ENCODE assay signal across 33 mouse cellular contexts in genomic region chr10:64735692-64736091, GRCm38 (mm10).
"Had no signal": no experiment of that assay in that cellular context is flagged by ENCODE, and none has a peak within 500 bp of the region (broad histone marks: within the 10 kb centered on the region; RNA-seq: fewer than 3 reads in every experiment).

No protein-coding gene starts in this region.

- H3K27me3 ChIP-seq: heart, embryonic 12.5 days; heart, embryonic 13.5 days; heart, embryonic 15.5 days; hindbrain, embryonic 12.5 days; hindbrain, embryonic 13.5 days; hindbrain, embryonic 15.5 days; intestine, embryonic 15.5 days had no signal

- DNase-seq: heart, adult 2 months; heart, postnatal 10 days; heart, postnatal 14 days; heart, postnatal 36 days; heart, postnatal 4 days; kidney, adult 11 months; kidney, adult 18-20 months; kidney, adult 2 months; kidney, postnatal 10 days; kidney, postnatal 14 days; kidney, postnatal 25 days; kidney, postnatal 36 days; kidney, postnatal 4 days; layer of hippocampus, adult 9-11 months; layer of hippocampus, postnatal 36 days had no signal

- H3K4me2 ChIP-seq: heart, embryonic 11.5 days; heart, embryonic 12.5 days; heart, embryonic 13.5 days; heart, embryonic 15.5 days; hindbrain, embryonic 12.5 days; hindbrain, embryonic 13.5 days; hindbrain, embryonic 14.5 days; hindbrain, embryonic 15.5 days; intestine, embryonic 15.5 days had no signal

- H3K36me3 ChIP-seq: heart, embryonic 10.5 days; heart, embryonic 12.5 days; heart, embryonic 13.5 days; heart, embryonic 15.5 days; hindbrain, embryonic 10.5 days; hindbrain, embryonic 12.5 days; hindbrain, embryonic 13.5 days; hindbrain, embryonic 15.5 days; intestine, embryonic 15.5 days had no signal

- H3K27ac ChIP-seq: heart, adult 2 months; heart, embryonic 10.5 days; heart, embryonic 13.5 days; heart, embryonic 15.5 days; hindbrain, embryonic 10.5 days; hindbrain, embryonic 12.5 days; hindbrain, embryonic 13.5 days; hindbrain, embryonic 14.5 days; hindbrain, embryonic 15.5 days; hindbrain, postnatal 0 days; intestine, embryonic 15.5 days; layer of hippocampus, adult 2 months; left cerebral cortex, adult 2 months had no signal

- H3K9me3 ChIP-seq: heart, embryonic 10.5 days; heart, embryonic 12.5 days; heart, embryonic 13.5 days; heart, embryonic 15.5 days; hindbrain, embryonic 10.5 days; hindbrain, embryonic 12.5 days; hindbrain, embryonic 13.5 days; hindbrain, embryonic 15.5 days; intestine, embryonic 15.5 days had no signal

- H3K4me3 ChIP-seq: heart, adult 2 months; heart, embryonic 10.5 days; heart, embryonic 12.5 days; heart, embryonic 13.5 days; heart, embryonic 15.5 days; hindbrain, embryonic 10.5 days; hindbrain, embryonic 12.5 days; hindbrain, embryonic 13.5 days; hindbrain, embryonic 15.5 days; intestine, embryonic 15.5 days; layer of hippocampus, adult 2 months; left cerebral cortex, adult 2 months had no signal

- H3K4me1 ChIP-seq: heart, embryonic 10.5 days; heart, embryonic 12.5 days; heart, embryonic 13.5 days; heart, embryonic 15.5 days; hindbrain, embryonic 10.5 days; hindbrain, embryonic 12.5 days; hindbrain, embryonic 13.5 days; hindbrain, embryonic 15.5 days; intestine, embryonic 15.5 days had no signal

- H3K9ac ChIP-seq: heart, embryonic 12.5 days; heart, embryonic 13.5 days; heart, embryonic 15.5 days; hindbrain, embryonic 12.5 days; hindbrain, embryonic 13.5 days; hindbrain, embryonic 14.5 days; hindbrain, embryonic 15.5 days; intestine, embryonic 15.5 days had no signal

- ATAC-seq: hindbrain, embryonic 16.5 days; hindbrain, postnatal 0 days; inflammation-experienced regulatory T-cells, adult 6 months; intestine, embryonic 15.5 days; intestine, embryonic 16.5 days; intestine, postnatal 0 days had no signal
